Mouse (Mus musculus) heart, adult 2 months (tissue): Measurements from ENCODE around the gene Trim27.

Experiments
- CTCF ChIP-seq: fragments of 200-600 bp; IDR thresholded peaks from 2 replicates; pipeline ENCODE4 v1.8.1; 2022; ENCODE audit warnings: antibody characterized with exemption, mild to moderate bottlenecking, moderate library complexity
- EP300 ChIP-seq: fragments of 200-500 bp; IDR thresholded peaks from 2 replicates; pipeline ENCODE4 v1.6.1; 2011; ENCODE audit warnings: low read depth, low read length, control low read depth; ENCODE audit not compliant: insufficient read depth
- POLR2A ChIP-seq: fragments of 200-500 bp; IDR thresholded peaks from 2 replicates; pipeline ENCODE4 v1.6.1; 2011; ENCODE audit warnings: mild to moderate bottlenecking, low read depth, low read length, control low read depth; ENCODE audit not compliant: insufficient read depth

- TF ChIP-seq CTCF (no peak), EP300 (no peak), POLR2A (no peak)
Observed at GRCm38 (mm10) chr13:21145767-21146166, 33.5 kb upstream of the Trim27 start, which contains the start of gene Olfr1368.
